Mouse (Mus musculus): ENCODE measurements around the gene Tmem50b.
"Not testable (repeated sequence)": the region's sequence is repeated elsewhere in the genome, so short reads cannot be mapped to it uniquely, and the experiment has no call there.

Gene Tmem50b

DNA sequence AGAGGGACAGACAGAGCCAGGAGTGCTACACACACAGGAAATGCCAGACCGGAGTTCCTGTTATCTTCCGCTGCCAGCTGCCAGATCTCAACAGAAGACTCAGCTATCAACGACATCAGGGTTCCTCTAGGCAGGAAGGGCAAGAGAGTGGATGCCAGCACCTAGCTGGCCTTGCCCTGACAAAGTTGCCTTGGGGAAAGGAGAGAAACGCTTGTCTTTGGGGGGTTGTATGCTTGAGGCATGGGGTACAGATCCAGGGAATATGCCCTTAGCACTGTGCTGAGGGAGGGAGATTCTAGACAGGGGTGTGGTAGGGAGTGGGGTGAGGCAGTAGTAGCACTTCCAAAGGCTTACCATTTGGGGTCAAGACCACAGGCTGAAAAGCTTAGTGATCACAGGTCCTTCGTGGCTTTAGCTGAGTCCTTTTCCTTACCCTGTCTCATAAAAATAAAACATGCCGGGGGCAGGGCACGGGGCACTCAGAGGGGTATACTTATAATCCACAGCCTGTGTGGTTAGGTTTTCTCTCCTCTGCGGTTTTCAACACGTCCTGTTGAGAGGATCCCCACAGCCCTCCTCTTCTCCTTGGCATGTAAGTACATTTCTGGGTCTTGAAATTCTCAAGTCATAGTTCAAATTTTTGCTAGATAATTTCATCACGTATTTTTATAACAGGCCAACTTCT is 51.9 kb downstream of the Tmem50b start:
- in situ Hi-C loops (cut with MboI, MseI) = loop anchor here (10.0 kb wide), 1 partner anchor 501 kb away; the partner anchor contains the start of gene Paxbp1

DNA sequence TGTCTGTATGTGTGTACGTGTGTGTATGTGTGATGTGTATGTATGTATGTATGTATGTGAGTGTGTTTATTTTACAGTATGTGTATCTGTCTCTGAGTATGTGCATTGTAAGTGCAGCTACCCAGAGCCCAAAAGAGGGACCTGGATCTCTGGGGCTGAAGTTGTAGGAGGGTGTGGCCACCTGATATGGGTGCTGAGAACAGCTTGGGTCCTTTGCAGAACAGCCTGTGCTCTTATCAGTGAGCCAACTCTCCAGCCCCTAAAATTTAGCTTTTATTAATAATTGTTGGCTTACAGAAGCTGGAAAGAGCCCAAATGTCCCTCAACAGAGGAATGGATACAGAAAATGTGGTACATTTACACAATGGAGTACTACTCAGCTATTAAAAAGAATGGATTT is 54.0 kb downstream of the Tmem50b start:
- in situ Hi-C loops (cut with MboI, MseI) = loop anchor here (10.0 kb wide), 1 partner anchor 499 kb away; the partner anchor contains the start of gene Paxbp1

DNA sequence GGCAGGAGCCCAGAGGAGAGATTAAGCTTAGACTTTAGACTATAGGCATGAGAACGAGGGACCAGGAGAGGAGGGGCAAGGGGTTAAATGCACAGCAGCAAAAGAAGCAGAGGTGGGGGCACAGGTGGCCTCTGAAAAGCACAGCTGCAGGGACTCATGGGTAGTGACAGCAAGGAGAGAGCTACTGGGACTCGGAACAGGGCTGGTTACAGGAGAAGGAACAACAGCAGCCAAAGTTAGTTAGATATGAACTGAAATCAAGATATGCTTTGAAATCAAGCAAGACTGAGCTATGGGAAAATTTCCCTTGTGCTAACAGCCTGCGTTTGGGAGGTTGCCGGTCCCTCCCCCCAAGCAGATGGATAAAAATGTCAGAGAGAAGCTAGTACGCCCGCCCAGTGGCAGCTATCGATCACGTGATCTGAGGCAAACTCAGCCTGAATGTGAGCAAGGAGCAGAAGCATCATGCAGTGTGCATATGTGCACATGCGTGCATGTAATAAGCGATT is 56.0 kb downstream of the Tmem50b start:
- in situ Hi-C loops (cut with MboI, MseI) = loop anchor here (10.0 kb wide), 1 partner anchor 497 kb away; the partner anchor contains the start of gene Paxbp1

- in situ Hi-C loops (cut with MboI, MseI) = loop anchor here (5.0 kb wide), 1 partner anchor 66 kb away; no protein-coding TSS in a partner anchor
Measured at GRCm38 (mm10) chr16:91538513-91538912, 59.1 kb downstream of the Tmem50b start.

- in situ Hi-C loops (cut with MboI, MseI) = loop anchor here (5.0 kb wide), 1 partner anchor 66 kb away; no protein-coding TSS in a partner anchor
Measured at GRCm38 (mm10) chr16:91538051-91538450, 59.5 kb downstream of the Tmem50b start.

GRCm38 (mm10) chr16:91537065-91537464 is 60.5 kb downstream of the Tmem50b start:
- in situ Hi-C loops (cut with MboI, MseI) = loop anchor here (5.0 kb wide), 1 partner anchor 65 kb away; no protein-coding TSS in a partner anchor

- in situ Hi-C loops (cut with MboI, MseI) = loop anchor here (5.0 kb wide), 1 partner anchor 64 kb away; no protein-coding TSS in a partner anchor
Measured at GRCm38 (mm10) chr16:91536372-91536771, 61.2 kb downstream of the Tmem50b start.

GRCm38 (mm10) chr16:91534888-91535287 is 62.7 kb downstream of the Tmem50b start:
- in situ Hi-C loops (cut with MboI, MseI) = loop anchor here (5.0 kb wide), 1 partner anchor 63 kb away; no protein-coding TSS in a partner anchor

GRCm38 (mm10) chr16:91534477-91534876 is 63.1 kb downstream of the Tmem50b start:
- in situ Hi-C loops (cut with MboI, MseI) = no loop called here

DNA sequence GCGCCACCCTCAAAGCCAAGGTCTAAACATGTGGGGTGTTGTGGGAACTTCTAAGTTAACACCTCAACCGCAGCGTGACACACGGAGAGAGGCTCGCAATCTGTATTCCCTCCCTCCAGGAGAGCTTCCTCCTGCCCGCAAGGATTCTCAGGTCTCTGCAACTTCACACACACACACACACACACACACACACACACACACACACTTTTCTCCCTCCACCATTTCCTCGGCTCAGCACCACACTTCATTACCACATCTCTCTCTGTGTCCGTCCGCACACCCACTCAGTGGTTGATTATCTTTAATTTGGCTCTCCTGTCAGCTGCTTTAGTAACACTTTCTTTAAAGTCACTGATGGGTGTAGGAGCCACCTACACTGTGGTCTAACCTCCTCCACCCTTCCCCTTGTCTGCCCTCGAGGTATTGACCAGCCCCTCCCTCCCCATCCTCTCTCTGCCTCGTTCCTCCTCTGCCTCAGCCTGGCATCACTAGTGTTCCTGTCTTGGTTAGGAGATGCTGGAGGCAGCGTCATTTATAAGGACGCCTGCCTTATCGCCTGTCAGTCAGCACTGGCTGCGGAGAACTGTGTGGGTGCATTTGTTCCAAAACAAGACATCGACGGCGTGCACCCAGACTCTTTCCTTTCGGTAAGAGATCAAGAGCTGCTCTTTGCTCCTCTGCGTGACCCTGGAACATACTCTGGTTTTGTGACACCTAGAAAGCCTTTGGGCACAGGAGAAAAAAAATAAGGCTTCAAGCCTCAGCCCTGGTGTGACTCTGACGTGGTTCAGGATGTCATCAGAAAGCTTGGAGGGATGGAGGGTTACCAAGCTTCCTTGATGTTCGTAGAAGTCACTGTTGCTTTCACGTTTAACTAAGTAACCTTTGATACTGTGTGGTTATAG is 64.3 kb downstream of the Tmem50b start:
- in situ Hi-C loops (cut with MboI, MseI) = no loop called here

DNA sequence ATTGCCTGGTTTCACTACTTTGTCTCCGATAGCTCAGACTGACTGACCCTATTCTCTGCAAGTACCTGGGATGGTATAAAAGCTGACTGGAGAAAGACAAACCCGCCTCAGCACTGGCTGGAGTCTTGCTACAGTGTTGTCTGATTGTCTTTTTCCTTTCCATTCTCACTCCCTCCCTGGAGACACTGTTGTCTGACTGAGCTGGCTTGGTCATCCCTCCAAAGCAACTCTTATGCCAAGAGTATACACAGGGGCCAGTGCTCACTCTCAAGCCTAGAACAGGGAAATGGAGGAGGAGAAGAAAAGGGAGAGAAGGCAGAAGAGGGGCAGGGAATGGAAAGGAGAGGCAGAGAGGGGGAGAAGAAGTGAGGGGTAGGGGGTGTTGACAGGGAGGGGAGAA is 65.2 kb downstream of the Tmem50b start:
- in situ Hi-C loops (cut with MboI, MseI) = no loop called here

DNA sequence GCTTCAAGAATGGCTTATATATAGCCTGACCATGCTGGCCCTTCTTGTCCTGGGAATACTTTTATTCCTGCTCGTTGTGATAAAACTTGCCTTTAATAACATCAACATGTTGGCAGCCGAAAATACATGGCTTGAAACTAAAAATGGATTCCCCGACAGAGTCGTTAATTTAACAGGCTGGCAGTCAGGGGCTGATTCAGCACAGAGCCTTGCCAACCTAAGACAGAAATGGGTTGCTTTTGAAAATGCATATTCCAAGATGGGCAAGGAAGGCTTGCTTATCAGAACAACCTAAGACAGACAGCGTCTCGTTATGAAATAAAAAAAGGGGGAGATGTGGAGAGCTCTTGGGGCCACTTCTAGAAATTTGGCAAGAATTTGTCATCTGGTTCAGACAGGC is 65.7 kb downstream of the Tmem50b start:
- in situ Hi-C loops (cut with MboI, MseI) = no loop called here

DNA sequence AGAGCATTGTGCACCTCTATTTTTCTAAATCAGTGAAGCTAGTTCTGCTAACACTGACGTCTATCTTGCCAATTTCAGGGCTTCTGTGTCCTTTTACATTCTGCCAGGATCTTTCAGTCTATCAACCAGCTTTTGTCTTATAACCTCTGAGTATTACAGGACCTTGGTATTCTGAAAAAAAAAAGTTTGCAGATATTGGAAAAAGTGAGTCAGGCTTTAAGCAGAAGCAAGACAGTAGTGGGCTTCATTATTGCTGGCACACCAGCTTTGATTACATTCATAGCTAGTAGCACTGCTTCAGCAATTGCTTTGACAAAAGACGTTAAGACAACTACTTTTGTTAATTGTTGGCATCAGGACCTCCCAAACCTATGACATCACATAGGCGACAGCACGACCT is 66.8 kb downstream of the Tmem50b start:
- in situ Hi-C loops (cut with MboI, MseI) = not testable (repeated sequence)

DNA sequence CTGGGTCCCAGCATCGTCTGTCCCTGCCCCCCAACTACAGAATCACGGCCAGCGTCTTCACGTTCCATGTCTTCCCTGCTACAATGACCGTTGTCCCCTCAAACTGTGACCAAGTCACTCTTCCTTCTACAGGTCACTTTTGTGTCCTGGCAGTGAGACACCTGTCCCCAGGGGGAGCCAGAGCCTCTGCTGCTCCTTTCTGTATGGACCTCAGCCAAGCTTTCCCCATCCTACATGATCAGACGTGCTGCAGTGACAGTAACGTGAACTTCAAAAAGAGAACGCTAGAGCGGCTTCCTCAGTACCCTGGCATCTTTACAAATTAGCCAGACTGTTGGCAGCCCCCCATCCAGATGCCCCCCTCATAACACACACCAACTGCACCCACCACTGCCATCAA is 69.0 kb downstream of the Tmem50b start:
- in situ Hi-C loops (cut with MboI, MseI) = no loop called here

GRCm38 (mm10) chr16:91527500-91527899 is 70.1 kb downstream of the Tmem50b start:
- in situ Hi-C loops (cut with MboI, MseI) = no loop called here

GRCm38 (mm10) chr16:91527051-91527450 is 70.5 kb downstream of the Tmem50b start:
- in situ Hi-C loops (cut with MboI, MseI) = no loop called here

DNA sequence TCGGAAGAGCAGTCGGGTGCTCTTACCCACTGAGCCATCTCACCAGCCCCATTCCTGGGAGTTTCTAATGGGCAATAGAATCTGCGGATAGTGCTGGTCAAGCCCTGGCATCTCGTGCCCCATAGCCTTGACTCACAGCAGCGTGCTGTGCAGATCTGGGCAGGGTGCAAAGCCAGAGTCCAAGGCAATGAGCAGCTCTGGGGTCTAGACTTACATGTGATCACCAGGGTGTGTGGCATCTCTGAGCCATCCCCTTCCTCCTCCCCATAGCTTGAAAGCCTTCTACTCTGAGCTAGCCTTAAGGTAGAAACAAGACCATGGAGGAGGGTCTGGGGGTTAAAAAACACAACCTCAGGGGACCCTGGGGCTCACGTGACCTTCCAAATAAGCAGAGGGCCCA is 71.3 kb downstream of the Tmem50b start:
- in situ Hi-C loops (cut with MboI, MseI) = no loop called here

All from T-helper 2 cell (primary cell).